In the genomic region with DNA sequence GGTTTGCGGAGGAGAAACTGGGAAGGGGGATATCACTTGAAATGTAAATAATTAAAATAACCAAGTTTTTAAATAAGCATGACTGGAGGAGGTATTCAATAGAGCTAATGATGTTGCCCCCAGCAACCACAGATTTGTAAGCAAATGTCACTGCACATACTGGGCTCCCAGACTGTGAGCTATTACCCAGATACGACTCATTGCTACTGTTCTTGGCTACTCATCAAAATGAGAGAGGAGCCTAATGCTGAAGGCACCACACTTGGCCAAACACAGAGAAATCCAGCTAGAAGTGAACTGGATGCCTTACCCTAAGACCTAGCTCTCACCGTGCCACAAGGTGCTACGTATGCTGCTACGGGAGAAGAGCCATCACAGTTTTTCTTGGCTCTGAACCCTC, we compare ENCODE assay signal across 25 mouse cellular contexts. TPM values are rescaled to one million over a fixed set of nuclear protein-coding genes. Genes with fewer than 3 reads are reported as not detected.
DNase-seq lines count a peak whose midpoint lies in the region; ATAC-seq and TF ChIP-seq lines count a peak whose summit lies in the region.
"Had no signal": no experiment of that assay in that cellular context is flagged by ENCODE, and none has a peak within 500 bp of the region (broad histone marks: within the 10 kb centered on the region; RNA-seq: fewer than 3 reads in every experiment).

No protein-coding gene starts in this region.

- in situ Hi-C loops in Patski (cut with MboI; ENCODE audit: low pct_unique_long_range_greater_than_20kb): no loop called here

- H3K27me3 ChIP-seq in Patski: no peaks in the 10 kb centered on the region
- H3K27me3 ChIP-seq: forebrain, embryonic 13.5 days; heart, embryonic 13.5 days had no signal

- DNase-seq in layer of hippocampus, adult 18-20 months (ENCODE audit: low spot score in 2 of 2): peak; percentile 25 to 53
- no peak for DNase-seq in layer of hippocampus, adult 9-10 months (ENCODE audit: low spot score)
- DNase-seq in 3T3-L1 (ENCODE audit: low read depth, low spot score) (peak; percentile 14), Patski (ENCODE audit: low read depth, low spot score) (peak; percentile 6)
- peak; percentile 37 for DNase-seq in layer of hippocampus, adult 9-11 months
- no peak for DNase-seq in cerebellum, adult 9-11 months
- no peak for DNase-seq in lung, postnatal 36 days
- DNase-seq: adrenal gland, adult 2 months; adrenal gland, postnatal 14 days; cerebellum, adult 11 months; cerebellum, adult 2 months; cerebellum, postnatal 10 days; cerebellum, postnatal 36 days; gastrocnemius, postnatal 10 days; gastrocnemius, postnatal 36 days; heart, adult 2 months; heart, postnatal 14 days; heart, postnatal 4 days had no signal

- POLR2A ChIA-PET in Patski (lab: Charles Lee): no interaction called here

- CTCF ChIA-PET in Patski (lab: Charles Lee): interaction anchor here (0.9 kb wide), 1 partner anchor 12 kb away, joined by 3 read pairs; no protein-coding TSS in a partner anchor

- ATAC-seq in Patski: peak; percentile 87
- ATAC-seq: CD4-positive, CD25-positive, alpha-beta regulatory T cell, adult 4 months; forebrain, embryonic 13.5 days; forebrain, embryonic 16.5 days; hindbrain, postnatal 0 days had no signal

- TF ChIP-seq CTCF in Patski (IDR thresholded peaks at IDR 0.05): no peak

RNA-seq across cellular contexts. Expression of a gene that starts 24.8 kb away (rescaled TPM):
- 1 to 10 TPM; 3.3 to 3.6 TPM for total RNA-seq in layer of hippocampus, adult 18-20 months (2021)
- 1.3 TPM for polyA plus RNA-seq in Patski (2021)
- total RNA-seq: gastrocnemius, adult 18-20 months; gastrocnemius, postnatal 36 days; granulocyte monocyte progenitor cell, adult 5-6 weeks had no signal
- polyA plus RNA-seq: CD4-positive, CD25-positive, alpha-beta regulatory T cell, adult 4 months had no signal

RNA-seq across cellular contexts. Expression of a gene that starts 50.9 kb away (rescaled TPM):
- total RNA-seq in layer of hippocampus, adult 18-20 months (2021): 1 to 10 TPM; 7.8 to 8.3 TPM
- polyA plus RNA-seq in Patski (2021): 5.9 TPM

RNA-seq across cellular contexts. Expression of a gene that starts 58.6 kb away (rescaled TPM):
- 10 to 100 TPM; 22.1 to 24.6 TPM for total RNA-seq in layer of hippocampus, adult 18-20 months (2021)
- 70.2 TPM for polyA plus RNA-seq in Patski (2021)

Comparison
In these comparisons a context has a peak if more than half of its experiments do, and no peak if none do; other contexts are left out.
1. DNase-seq: peak in layer of hippocampus, adult 18-20 months (2 of 2), 3T3-L1 (single experiment), Patski (single experiment) and layer of hippocampus, adult 9-11 months (single experiment); none in layer of hippocampus, adult 9-10 months (single experiment), cerebellum, adult 9-11 months (single experiment) and lung, postnatal 36 days (single experiment).